Mouse (Mus musculus): ENCODE results near the gene Gsk3a. TPM values are rescaled to one million over a fixed set of nuclear protein-coding genes. Genes with fewer than 3 reads are reported as not detected.
"Not testable (repeated sequence)": the region's sequence is repeated elsewhere in the genome, so short reads cannot be mapped to it uniquely, and the experiment has no call there.

The Gsk3a gene
- total RNA-seq, 2 experiments from 2014 or later = 58.6 to 66.6 TPM

DNA sequence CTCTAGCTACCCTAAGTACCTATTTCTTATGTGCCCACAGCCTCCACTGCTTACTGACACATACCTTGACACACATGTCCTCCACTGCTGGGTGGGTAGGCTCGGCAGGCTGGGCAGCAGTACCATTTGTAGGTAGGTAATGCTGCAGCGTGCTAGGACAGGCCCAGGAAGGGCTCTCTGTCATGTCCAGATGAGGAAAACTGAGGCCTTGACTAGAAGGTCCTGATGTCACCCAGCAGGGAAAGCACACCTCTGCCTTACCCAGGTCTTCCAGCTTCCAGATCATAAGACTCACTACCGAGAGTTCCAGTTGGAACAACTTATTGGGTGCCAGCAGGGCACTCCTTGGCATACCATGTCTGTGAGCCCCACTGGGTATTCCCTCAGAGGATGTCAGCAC lies 37.3 kb upstream of the Gsk3a start:
- DNase-seq = peak in 1 of 2 experiments; percentile 5
- intact Hi-C loops (cut with DNase I) = loop anchor here (1.0 kb wide), 1 partner anchor 15 kb away; no protein-coding TSS in a partner anchor

DNA sequence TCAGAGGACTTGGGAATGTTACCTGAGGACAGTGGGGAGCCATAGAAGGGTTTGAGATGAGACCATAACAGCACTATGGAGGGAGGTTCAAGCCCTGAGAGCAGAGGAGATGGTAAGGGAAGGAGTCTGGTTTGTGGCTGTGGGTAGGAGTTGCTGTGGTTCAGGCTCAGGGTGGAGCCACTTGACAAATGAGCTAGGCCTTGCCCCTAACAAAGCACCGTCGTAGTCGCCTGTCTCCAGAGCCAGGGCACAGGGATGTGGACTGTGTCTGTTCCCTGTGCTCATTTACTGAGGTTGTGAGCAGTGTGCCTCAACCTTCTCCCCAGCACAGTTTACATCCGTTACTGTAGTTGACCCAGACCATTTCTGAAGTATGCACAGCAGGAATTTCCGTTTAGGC lies 36.9 kb upstream of the Gsk3a start:
- peak in 1 of 2 experiments; percentile 2 for DNase-seq
- intact Hi-C loops (cut with DNase I) = loop anchor here (1.0 kb wide), 1 partner anchor 14 kb away; no protein-coding TSS in a partner anchor

DNA sequence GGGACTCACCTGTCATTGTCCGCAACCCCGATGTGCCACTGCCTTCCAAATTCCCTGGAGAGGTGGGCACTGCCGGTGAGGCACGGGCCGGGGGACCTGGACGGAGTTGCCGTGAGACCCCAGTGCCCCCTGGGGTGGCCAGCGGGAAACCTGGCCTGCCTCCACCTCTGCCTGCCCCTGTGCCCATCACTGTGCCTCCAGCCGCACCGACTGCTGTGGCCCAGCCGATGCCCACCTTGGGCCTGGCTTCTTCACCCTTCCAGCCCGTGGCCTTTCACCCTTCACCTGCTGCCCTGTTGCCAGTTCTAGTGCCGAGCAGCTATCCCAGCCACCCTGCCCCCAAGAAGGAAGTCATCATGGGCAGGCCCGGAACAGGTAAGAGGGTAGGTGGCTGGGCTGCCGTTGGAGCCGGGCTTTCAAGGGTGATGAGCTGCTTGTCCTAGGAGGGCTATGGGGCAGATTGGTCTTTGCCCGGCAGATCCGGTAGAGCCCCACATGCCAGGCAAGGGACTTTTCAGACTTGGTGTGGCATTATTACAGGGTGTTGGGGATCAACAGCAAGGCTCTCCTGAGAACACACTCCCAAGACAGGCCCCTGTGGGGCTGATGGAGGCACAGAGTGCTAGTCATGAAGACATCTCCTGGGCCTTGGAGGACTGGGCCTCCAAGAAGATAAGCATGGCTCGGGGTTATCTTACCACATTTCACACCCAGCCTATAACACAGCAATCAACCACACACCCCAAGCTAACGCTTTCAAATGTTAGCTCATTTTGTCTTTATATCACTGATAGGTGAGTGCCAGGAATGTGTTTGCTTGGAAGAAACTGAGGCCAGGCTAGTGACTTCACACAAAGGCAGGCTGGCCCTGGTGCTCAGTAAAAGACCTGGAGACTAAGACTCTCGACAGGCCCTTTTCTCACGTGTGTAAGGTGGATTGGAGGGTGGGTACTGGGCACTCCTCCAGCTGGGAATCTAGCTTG lies 35.9 kb upstream of the Gsk3a start:
- intact Hi-C loops (cut with DNase I) = loop anchor here (1.0 kb wide), 1 partner anchor 13 kb away; no protein-coding TSS in a partner anchor
- peak in 1 of 2 experiments; percentile 1 for DNase-seq

DNA sequence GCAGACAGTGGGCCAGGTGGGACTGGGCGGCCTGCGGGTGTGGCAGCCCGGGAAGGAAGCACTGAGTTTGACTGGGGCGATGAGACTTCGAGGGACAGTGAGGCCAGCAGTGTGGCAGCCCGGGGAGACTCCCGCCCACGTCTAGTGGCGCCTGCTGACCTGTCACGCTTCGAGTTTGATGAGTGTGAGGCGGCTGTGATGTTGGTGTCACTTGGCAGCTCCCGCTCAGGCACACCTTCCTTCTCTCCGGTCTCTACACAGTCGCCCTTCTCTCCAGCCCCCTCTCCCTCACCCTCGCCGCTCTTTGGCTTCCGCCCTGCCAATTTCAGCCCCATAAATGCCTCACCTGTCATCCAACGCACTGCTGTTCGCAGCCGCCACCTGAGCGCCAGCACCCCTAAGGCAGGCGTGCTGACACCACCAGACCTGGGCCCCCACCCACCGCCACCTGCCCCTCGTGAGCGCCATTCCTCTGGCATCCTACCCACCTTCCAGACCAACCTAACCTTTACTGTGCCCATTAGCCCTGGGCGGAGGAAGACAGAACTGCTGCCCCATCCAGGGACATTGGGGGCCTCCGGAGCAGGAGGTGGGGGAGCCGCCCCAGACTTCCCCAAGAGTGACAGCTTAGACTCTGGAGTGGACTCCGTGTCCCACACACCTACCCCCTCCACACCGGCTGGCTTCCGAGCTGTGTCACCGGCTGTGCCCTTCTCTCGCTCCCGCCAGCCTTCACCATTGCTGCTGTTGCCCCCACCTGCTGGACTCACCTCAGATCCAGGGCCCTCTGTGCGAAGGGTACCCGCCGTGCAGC lies 35.0 kb upstream of the Gsk3a start:
- intact Hi-C loops (cut with DNase I) = no loop called here
- DNase-seq = peak in 1 of 2 experiments; percentile 3

DNA sequence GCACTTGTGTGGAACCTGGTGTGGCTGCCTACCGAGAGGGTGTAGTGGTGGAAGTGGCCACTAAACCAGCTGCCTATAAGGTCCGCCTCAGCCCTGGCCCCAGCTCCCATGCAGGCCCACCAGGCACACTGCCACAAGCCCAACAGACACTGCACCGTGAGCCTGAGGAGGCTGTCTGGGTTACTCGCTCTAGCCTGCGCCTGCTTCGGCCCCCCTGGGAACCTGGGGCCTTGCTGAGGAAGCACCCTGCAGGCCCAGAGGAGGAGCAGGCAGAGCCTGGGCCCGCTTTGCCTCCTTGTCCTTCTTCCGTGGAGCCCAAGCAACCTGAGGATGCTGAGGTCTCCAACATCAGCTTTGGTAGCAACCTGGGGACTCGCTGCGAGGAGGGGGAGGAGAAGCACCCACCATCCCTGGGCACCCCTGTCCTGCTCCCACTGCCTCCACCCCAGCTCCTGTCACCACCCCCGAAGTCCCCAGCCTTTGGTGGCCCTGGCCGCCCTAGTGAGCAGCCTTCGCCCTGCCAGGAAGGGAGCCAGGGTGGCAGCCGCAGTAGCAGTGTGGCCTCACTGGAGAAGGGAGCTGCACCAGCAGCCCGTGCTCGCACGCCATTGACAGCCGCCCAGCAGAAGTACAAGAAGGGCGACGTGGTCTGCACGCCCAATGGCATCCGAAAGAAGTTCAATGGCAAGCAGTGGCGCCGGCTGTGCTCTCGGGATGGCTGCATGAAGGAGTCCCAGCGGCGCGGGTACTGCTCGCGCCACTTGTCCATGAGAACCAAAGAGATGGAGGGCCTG lies 34.2 kb upstream of the Gsk3a start:
- intact Hi-C loops (cut with DNase I) = no loop called here
- DNase-seq = peak in 1 of 2 experiments; percentile 2

DNA sequence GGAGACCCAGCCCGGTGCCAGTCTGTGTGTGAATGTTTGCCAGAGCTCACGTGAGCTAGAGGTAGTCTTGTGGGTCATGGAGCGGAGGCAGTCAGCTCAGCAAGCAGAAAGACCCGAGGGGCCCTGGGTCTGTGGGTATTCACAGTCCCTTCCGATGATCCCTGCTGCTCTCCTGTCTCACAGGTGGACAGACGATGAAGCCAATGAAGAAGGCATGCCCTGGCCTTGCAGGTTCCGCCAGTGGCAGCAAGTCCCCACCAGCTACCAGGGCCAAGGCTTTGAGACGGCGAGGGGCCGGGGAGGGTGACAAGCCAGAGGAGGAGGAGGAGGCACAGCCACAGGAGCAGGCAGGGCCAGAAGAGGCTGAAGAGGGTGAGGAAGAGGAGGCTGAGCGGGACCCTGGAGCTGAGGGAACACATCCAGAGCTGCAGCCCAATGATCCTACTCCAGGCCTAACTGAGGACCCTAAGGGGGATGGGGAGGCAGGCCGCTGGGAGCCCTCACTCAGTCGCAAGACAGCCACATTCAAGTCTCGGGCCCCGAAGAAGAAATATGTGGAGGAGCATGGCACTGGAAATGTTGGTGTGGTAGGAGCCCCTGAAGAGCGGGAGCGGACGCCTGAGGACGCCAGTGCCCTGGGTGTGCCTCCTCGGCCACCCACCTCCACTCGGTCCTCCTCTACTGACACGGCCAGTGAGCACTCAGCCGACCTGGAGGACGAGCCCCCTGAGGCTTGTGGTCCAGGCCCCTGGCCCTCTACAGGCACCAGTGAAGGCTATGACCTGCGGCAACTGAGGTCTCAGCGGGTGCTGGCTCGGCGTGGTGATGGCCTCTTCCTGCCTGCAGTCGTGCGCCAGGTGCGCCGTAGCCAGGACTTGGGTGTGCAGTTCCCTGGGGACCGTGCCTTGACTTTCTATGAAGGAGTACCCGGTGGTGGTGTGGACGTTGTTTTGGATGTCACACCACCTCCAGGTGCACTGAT lies 33.3 kb upstream of the Gsk3a start:
- DNase-seq = peak in 1 of 2 experiments; percentile 1
- intact Hi-C loops (cut with DNase I) = no loop called here

DNA sequence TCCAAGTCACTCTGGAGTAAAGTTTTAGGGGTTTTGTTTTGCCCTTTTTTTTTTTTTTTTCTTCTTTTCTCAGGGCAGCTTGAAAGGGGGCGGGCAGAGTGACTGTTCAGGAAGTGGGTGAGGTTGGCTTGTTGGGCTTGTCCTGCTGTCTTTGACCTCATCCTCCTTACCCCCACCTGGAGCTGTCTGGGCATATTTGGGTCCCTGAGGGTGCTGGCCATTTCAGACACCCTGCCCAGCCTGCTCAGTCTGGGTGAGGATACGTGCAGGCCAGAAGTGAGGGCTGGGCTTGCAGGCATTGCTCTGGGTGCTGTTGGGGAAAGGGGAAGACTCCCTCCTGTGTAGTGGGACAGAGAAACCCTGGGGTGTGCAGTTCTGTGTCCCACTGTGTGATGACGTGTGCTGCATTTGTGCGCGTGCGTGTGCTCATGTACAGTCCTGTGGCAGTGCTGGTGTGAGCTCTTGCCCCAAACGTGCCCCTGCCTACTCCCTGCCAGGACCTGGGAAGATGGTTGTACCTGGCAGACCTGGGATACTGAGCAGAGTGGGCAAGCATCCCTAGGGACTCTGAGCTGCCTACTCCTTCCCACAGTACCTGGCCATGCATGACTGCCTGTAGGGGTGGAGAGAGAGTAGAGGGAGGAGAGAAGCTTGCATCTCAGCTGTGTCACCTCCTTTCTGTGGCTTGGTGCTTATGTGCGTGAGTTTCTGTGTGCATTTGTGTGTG lies 32.1 kb upstream of the Gsk3a start:
- intact Hi-C loops (cut with DNase I) = no loop called here
- peak in 1 of 2 experiments; percentile 5 for DNase-seq

DNA sequence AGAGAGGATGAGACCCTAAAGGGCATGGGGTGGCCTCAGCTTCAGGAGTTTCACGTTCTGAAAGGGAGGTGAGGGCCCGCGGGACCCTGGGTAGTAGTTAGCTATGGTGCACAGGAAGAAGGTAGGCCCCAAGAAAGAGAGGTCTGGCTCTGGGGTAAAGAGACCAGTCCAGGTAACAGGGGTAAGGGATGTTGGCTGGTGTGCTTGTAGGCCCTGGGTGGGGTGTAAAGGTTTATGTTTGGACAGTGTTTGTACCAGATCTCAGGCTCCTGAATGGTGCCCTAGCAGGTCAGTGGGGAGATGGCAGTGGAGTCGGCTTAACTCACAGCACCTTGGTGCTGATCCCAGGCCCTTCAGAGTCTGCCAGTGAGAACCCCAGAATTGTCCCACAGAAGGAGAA lies 31.4 kb upstream of the Gsk3a start:
- no peak for DNase-seq
- intact Hi-C loops (cut with DNase I) = no loop called here

DNA sequence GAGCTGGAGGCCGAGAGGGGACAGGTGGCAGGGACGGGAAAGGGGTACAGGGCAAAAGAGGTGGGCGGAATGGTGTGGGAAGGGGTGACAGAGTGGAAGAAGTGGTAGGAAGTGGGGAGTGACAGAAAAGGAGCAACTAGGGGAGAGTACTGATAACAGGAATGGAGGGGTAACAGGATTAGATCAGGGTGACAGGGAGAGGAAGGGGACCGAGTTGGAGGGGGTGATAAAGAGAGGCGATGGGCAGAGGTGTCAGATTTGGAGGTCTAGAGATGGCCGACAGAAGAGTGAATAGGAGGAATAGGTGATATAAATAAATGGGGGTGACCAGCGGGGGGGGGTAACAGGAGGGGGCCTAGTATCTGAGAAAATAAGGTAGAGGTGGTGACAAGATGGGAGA lies 30.9 kb upstream of the Gsk3a start:
- intact Hi-C loops (cut with DNase I) = no loop called here

DNA sequence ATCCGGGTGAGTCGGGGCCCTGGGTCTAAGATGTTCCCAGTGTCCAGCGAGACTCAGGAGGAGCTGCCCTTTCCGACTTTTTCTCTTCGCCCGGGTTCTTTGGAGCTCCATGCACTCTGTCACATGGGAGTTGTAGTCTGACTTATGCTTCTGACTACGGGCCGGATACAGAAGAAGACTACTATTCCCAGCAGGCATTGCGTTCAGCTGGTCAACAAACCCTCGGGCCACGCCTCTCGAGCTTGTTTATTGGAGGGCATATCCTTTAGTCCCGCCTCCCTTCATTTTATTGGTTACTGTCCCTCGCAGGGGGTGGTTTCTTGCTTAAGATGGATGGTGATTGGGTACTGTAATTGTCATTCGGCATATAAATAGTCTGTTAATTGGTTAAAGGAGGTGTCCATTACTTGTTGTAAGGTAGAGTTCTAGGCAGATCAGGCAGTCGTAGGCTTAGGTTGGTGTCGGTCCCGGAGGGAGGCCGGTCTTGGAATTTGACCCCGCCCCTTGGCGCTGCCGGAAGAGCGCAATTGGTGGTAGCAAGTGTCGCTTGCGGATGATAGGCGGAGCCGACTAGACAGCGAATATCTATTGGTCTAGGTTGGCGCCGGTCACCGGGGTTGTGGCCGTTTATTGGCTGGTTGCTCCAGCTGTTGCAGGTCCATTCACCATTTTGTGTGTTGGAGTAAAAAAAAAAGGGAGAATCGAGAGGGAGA lies 30.3 kb upstream of the Gsk3a start:
- peak; percentile 98 to 99 for DNase-seq

More for the DNA sequence above, 30.9 kb upstream of the Gsk3a start:
- DNase-seq = no peak

DNA sequence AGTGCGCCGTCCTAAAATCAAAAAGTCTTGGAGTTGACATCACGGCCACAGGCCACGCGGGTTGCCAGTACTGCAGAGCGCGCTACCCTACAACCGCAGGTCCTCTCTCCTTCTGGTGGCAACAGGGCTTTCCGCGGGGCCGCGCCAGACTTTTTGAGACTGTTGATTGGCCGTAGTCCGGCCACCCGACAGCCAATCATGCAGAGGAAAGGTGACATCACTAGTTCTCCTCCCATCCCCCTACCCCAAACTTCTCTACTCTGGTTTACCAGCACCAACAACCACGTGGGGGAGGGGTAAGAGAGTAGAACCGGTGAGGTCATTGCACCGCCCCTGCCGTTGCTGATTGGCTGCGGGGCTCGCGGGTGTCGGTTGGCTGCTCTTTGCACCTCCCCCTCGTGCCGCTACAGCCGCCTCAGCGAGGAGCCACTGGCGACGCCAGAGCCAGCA lies 29.7 kb upstream of the Gsk3a start, which contains the start of gene Cic:
Cic (plus strand) TSS at position 404 of the 450 bp plus-strand sequence.
- intact Hi-C loops (cut with DNase I) = loop anchor here (2.0 kb wide), 1 partner anchor 15 kb away; no protein-coding TSS in a partner anchor
- peak; percentile 96 to 98 for DNase-seq

More for the DNA sequence above, 30.3 kb upstream of the Gsk3a start:
- intact Hi-C loops (cut with DNase I) = loop anchor here (2.0 kb wide), 1 partner anchor 15 kb away; no protein-coding TSS in a partner anchor

DNA sequence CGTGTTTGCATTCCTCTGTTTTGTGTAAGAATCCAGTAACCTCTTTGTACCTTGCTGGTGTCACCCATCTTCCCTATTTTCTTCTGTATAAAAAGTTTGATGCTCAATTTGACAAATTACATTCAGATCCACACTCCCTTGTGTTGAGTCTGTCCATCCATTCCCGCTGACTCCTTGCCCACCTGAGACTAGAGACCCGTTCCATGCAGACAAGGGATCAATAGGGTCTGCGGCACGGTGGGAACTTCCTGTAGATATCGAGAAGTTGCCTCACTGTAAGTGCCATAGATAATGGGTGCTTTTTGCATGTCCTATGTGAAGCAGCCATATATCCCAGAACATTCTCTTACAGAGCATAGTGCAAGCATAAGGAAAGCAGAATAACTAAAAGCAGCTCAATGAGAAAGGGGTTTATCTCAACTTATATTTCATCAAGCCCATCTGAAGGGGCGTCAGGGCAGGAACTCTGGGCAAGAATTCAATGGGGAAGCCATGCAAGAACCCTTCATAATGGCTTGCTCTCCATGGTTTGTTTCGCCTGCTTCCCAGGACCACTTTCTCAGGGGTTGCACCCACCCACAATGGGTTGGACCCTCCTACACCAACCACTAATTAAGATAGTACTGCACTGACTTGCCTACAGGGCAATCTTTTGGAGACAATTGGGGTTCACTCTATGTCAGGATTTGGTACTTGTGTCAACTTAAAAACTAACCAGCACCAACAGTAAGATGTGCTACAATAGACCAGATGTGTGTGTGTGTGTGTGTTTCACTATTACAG lies 28.7 kb upstream of the Gsk3a start:
- DNase-seq = no peak
- intact Hi-C loops (cut with DNase I) = loop anchor here (2.0 kb wide), 1 partner anchor 14 kb away; no protein-coding TSS in a partner anchor

DNA sequence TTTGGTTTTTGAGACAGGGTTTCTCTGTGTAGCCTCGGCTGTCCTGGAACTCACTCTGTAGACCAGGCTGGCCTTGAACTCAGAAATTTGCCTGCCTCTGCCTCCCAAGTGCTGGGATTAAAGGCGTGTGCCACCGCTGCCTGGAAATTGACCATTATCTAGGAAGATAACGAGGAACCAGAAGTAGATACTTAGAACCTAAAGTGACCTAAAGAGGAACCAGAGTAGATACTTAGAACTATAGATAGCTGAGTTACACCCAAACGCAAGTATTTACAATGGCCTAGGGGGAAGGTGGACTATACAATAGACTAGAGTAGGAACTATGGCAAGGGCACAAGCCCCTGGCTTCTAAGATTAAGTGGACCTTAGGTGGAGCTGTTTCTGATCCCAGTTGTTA lies 28.1 kb upstream of the Gsk3a start:
- intact Hi-C loops (cut with DNase I) = loop anchor here (2.0 kb wide), 1 partner anchor 13 kb away; no protein-coding TSS in a partner anchor
- DNase-seq = not testable (repeated sequence)

DNA sequence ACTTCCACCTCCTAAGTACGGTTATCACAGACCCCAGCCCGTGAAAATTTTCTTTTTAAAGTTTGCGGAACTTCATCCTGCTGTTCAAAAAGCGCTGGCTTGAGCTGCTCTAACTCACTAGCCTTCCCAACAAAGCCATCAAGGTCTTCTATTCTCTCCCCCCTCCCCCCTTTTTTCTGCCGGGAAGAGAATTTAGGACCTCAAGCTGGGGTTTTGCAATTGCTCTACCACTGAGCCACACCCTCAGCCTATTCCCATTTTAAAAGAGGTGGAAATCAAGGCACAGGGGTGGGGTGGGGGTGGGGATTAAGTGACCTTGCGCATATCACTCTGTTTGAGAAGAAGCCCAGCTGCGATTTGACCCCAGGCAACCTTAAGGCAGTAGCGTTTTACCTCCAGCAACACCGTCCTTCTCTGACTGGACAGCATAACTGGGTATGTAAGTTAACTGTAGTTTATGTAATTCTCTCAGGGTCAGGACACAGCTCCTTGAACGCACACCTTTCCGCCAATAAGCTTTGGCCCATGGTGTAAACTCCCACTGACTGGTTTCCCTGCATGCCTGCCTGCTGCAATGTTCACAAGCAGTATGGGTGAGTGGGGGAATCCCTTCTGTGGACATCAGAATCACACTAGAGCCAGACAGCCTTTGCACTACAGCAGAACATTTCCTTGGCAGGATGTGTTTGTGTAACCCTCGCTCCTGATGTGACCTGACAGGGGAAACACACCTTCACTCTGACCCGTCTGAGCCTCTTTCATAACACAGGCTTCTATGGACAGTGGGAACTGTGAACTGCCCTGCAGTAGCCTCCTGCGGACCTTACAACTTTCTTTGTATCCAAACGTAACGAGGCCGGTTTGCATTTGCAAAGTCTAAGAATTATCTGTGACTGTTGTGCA lies 26.6 kb upstream of the Gsk3a start:
- no peak for DNase-seq
- intact Hi-C loops (cut with DNase I) = no loop called here

DNA sequence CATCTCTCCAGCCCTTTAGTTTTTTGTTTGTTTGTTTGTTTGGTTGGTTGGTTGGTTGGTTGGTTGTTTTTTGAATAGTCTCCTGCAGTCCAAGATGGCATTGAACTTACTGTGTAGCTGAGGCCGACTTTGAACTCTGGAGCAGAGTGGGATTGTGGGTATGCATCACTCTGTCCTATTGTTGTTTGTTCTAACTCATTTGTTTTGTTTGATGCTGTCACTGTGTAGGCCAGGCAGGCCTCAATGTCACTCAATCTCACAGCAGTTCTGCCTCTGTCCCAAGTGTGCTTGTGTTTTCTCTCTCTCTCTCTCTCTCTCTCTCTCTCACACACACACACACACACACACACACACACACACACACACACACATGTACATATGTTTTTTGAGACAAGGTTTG lies 24.2 kb upstream of the Gsk3a start:
- DNase-seq = no peak
- intact Hi-C loops (cut with DNase I) = no loop called here

All from heart, postnatal 14 days (tissue).